Mouse (Mus musculus) R1 (cell line): ENCODE measurements at regions not wholly inside any gene's neighbourhood (a gene's known extent, or its start where the extent isn't known, plus 50 kb on each side); places are given as distances from the start of the nearest gene placed in this dataset.
A peak's percentile ranks its signal among the peaks of the same experiment; 100 is the strongest.

Source experiments
- DNase-seq: peaks from one replicate; pipeline ENCODE4 v3.0.0-alpha.2; 2018; ENCODE audit warnings: low read depth, low spot score

DNA sequence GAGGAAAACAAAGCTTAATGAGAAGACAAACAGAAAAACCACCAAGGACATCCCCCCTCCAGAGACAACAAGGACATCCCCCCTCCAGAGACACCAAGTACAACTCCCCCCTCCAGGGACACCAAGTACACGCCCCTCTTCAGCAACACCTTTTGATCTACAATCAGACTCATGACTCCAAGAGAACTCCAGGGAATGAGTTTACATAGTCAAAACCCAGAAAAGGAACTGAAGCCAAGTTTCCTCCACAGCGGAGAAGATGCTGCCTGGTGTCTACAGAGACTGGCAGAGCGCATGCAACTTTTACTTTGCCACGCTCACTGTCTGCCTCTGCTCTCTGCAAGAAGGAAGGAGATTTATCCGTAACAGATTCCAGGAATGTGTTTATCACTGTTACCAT lies 185.7 kb upstream of the Id4 start:
- no peak for DNase-seq

DNA sequence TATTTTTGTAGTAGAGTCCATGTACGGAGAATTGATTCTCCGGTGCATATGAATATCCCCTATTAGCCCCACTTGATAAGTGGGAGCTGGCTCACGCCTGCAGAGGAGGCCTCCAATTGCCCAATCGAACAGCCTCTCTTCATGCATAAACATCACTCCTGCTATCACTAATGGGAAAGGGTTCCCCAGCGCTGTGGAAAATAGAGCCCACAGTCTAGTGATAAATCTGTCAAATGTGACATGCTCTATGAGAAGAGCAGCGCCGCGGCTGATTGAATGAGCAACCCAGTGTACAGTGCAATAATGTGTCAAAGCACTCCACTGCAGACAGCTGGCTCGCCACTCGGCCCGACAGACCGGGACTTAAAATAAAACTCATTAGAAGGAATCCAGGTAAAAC lies 182.8 kb upstream of the Id4 start:
- DNase-seq = no peak

DNA sequence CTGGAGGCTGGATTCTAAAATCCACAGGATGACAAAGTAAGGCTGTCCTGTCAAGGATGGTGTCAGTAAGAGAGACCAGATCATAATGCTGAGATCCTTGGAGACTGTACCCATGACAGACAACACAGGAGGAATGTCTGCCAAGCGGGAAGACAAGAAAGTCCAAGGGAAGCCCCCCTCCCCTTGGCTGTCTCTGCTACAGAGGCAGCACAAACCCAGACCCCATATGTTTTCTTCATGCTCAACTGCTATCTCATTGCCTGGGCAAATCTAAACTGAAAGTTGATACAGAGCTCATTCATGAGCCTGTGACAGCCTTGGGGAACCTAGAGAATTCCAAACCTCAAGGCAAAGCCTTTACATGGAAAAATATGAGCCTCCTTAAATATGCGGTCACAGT lies 177.7 kb upstream of the Id4 start:
- DNase-seq = no peak

DNA sequence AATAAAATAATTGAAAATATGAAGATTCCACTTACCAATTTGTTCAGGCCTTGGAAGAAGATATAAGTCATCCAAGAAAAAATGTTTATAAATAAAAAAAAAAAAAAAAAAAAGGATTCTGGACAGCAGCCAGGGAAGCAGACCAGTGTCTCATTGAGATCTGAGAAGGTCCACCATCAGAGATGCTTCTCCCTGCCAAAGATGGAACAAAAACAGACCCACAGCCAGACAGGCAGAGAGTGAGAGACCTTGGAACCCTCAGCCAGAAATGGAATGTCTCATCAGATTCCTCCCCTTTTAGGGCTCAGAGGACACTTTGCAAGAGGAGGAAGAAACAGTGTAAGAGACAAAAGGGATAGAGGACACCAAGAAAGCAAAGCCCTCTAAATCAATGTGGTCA lies 177.2 kb upstream of the Id4 start:
- no peak for DNase-seq

DNA sequence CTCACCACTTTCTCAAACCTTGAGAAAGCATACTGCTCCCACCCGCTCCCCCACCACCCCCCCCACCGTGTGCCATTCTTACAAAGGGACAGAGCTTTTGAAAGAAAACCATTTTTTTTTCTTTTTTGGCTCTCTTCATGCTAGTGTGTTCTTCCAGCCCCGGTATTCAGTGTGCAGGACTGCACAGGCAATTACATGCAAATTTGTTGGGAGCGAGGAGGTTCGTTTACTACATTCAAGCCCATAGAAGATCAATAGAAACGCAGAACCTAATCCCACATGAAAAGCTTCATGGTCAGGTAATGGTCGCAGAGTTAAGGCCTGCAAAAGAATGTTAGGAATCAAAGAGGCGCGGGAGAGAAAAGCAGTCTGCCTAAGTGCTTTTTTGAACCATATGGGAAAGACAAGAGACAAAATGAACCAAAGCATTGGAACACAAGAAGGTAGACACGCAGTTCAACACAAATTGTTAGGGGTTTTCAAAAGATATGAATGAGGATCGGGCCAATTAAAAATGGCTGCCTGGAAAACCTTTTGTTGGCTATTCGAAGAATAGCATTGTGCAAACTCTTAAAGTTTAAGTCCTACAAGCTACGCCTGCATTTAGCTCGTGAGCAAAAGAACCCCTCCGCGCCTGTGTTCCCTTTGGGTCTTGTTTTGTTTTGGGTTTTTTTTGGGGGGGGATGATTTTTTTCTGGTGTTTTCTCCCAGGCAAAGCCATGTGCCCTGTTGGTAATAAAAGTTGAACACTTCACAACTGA lies 166.6 kb upstream of the Id4 start:
- DNase-seq = no peak

DNA sequence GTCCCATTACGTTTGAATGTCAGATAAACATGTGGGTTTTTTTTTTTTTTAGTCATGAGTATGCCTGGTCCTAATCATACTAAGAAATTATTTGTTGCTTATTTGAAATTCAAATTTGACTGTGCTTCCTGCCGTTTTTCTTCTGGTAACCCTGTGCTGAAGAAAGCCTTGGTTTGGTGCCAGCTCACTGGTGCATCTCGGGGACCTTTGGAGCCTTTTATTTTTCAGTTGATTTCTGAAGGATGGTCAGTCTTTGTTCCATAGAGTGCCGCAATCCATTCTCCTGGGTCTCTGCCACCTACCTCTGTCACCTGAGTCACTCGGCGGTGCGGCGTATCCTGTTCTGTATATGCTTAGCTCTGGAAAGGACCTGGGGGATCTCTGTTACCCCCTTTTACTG lies 158.9 kb upstream of the Id4 start:
- DNase-seq = no peak

DNA sequence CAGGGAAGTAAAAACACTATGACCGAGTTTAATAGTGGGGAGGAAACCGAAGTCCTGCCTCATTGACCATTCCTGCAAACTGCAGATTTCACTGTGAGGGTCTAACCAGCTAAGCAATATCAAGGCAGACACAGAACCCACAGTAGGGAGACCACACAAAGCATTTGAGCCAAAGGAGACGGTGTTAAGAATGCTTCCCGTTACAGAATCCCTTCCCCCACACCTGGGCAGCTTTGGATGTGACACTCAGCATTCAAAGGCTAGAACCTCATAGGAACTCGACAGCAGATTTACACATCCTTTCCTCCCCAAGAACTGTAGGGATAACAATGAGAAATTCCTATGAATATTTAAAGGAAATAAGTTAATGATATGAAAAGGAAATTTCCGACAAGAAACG lies 158.5 kb upstream of the Id4 start:
- DNase-seq = no peak

DNA sequence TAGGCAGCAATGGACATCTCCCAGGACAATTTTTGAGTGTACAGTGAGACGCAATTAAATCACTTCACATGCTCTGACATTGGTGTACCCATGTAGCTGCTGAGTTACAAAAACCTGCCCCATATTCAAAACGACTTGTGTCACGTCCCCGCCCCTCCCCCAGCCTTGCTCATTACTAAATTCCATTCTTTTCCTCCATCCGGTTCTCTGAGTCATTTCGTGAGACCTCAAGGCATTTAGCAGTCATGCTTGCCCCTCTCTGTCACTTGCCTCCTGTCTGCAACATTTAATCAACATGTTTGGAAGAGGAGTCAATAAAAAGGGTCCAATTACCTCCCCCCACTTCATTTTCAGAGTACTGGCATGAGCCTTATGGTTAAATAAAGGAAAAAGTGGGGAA lies 156.3 kb upstream of the Id4 start:
- DNase-seq = no peak

DNA sequence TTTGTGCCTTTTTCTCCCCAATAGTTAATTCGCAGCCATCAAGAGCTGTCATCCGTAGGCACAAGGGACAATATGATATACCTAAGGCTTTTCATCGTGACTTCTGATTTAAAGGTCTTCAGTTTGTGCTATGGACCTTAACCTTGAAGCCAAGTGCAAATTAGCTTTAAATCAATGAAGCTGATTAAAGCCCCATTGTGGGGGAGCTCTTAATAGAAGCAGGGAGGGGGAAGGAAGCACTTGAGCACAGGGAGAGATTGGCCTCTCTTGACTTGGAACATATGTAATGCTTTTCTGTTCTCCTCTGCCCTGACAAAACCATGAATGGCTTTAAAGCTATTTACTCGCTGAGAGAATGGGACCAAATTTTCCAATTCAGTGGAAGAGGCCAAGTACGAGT lies 154.1 kb upstream of the Id4 start:
- no peak for DNase-seq

DNA sequence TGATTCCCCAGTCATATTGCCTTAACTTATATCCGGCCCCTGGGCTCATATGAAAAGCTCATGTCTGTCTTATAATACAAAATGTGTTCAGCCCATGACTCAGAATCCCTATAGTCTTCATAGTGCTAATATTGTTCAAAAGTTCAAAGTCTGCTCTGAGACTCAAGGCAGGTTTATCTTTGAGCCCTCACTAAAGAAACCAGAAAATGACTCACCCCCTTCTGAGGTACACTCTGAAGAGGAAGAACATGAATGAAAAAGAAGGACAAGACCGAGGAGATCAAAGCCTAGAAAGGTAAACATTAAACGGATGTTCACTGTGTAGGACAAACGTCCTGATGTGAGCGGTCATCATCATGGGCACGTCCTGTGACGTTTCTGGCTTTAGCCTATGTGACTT lies 145.1 kb upstream of the Id4 start:
- no peak for DNase-seq

DNA sequence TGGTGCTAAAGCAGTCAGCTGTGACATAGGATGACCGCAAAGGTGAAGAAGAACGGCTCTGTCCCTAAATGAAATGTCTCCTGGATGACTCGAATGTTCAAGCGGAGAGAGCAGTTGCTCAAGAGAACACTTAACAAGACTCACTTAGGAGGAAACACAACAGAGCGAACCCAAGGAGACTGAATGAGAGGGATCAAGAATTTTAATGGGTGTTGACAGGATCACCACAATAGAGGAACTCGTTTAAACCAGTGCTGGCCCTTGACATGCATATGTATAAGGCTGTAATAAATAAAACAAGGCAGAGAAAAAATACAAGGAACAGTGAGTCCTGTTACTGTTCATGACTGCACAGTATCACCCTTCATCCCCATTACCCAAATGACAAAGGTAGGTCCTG lies 134.4 kb upstream of the Id4 start:
- DNase-seq = peak; percentile 22

DNA sequence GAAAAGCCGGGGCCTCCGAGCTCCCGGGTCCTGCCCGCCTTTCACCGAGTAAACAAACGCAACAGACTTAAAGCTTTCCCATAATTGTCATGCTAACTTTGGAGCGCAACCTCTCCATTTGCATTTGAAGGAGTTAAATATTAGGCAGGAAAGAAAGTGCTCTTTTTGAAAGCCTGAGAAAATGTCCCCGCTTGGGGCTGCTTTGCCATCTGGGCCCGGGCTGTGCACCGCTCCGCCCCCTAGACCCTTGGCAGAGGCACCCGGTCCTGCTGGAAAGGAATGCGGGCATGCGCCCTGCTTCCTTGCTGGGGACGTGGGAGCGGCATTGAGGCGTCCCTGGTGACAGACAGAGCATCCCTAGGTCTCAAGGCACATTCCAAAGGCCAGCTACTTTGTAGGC lies 130.3 kb upstream of the Id4 start:
- peak; percentile 94 for DNase-seq

DNA sequence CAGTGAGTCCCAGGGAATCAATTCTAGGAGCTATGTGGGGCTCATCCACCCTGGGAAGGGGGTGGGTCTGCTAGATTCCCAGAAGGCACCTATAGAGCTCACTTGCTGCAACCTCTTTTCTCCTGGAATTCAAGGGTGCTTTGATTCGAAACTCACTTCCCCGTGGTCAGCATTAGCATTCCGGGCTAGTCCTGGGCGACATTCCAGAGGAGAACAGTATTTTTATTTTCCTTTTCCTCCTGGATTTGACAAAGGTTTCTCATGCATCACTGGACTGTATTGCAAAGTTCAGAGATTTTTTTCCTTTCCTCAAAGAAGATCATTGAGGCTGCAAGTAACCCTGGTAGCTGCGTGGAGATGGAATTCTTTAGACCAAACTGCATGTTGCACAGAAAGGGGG lies 129.3 kb upstream of the Id4 start:
- DNase-seq = peak; percentile 37

DNA sequence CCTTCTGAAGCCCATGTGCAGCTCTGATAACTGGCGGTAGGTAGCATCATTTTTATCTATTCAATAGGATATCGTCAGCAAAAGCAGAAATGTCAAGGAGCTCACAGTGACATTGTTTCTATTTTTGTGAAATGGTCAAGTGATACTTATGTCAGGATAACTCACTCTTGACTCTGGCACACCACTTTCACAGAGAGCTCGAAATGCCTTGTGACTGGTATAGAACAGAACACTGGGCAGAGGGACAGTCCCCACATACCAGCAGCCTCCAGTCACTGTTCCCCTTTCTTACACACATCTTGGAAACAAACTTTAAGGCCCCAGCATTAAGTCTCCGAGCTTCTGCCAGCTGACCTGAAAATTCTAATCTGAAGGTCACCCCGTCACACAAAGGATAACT lies 115.1 kb upstream of the Id4 start:
- no peak for DNase-seq

DNA sequence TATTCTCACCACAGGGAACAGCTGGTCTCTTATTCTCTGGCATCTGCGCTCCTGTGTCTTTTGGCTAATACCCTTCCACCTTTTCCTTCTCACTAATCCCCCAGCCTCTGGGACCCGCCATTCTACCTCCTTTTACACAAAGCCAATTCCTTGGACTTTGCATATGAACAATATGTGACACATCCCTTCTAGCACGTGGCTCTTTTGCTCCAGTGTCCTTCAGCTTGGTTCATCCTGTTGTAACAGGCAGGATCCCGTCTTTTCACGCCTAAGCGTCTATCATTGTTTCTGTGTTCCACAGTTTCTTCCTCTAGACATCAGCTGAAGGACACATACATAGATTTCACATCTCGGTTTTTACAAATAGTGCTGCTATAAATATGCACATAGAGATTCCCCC lies 114.0 kb upstream of the Id4 start:
- peak; percentile 63 for DNase-seq

DNA sequence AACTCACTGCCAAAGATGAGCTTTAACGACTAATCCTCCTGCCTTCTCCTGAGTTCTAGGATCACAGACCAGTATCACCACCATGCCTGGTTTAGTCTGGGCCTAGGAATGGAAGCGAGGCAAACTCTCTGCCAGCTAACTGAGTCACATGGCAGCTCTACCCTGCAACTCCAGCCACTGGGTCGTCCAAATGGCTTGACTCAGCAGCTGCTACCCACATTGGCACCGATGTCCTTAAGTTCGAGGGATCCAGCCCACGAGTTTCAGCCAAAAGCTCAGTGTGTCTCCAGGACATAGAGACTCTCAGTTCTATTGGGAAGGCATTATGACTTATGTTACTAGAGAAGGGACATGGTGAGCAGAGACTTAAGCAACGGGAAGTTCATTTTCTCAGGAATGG lies 107.8 kb upstream of the Id4 start:
- DNase-seq = no peak

DNA sequence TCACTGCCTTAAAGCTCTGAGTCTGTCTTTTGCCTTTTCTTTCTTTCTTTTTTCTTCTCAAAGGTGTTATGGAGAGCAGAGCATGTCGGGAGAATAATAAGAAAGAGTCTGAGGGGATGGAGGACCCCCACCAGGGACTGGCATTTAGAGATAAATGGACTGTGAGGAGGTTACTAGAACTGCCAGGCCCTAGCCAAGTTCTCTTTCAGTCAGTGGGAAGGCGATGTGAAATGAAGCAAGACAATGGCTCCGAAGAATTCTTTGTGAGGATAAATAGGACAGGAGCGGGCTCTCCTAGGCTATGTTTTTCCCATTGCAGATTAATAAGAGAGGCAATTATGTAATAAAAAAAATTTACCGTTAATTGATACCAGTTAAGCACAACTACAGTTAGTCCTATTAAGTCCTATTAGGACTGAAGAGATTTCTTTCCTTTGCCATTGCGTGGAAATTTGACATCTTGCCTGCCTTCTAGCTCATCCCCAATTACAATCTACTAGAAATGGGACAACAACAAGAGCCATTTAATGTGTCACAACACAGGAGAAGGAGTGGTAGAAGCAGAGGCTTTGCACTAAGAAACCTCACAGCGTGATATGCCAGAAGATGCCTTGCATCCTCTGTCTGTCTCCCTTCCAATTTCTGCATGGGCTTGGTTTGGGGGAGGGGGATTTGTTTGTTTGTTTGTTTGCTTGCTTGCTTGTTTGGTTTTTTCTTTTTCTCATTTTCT lies 107.2 kb upstream of the Id4 start:
- DNase-seq = no peak

DNA sequence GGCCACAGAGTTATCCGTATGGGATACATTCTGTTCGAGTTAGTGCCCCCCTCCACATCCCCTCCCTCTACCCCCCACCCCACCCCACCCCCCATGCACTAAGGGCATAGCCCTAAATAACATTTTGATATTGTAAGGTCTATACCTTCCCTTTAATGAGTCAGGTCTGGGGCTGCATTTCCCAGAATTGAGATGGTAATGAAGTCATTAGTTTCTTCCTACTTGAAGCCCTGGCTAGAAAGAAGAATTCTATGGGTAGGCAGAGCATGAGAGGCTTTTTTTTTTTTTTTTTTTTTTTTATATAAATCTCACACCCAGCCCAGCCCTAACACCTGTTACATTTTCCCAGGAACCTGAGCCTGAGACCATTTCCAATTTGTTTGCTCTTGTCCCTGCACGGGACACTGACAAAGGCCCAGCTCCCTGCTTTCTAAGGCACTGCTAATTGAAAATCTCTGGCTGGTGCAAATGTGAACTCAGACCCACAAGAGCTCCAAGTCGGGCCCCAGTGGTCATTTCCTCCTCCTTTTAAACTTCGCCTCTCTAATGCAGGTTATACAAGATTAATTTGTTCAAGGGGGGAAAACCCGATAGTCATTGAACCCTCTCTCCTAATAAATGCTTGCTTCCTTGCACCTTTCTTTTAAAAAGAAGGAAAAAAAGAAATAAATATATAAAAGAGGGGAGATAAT lies 106.5 kb upstream of the Id4 start:
- DNase-seq = no peak

DNA sequence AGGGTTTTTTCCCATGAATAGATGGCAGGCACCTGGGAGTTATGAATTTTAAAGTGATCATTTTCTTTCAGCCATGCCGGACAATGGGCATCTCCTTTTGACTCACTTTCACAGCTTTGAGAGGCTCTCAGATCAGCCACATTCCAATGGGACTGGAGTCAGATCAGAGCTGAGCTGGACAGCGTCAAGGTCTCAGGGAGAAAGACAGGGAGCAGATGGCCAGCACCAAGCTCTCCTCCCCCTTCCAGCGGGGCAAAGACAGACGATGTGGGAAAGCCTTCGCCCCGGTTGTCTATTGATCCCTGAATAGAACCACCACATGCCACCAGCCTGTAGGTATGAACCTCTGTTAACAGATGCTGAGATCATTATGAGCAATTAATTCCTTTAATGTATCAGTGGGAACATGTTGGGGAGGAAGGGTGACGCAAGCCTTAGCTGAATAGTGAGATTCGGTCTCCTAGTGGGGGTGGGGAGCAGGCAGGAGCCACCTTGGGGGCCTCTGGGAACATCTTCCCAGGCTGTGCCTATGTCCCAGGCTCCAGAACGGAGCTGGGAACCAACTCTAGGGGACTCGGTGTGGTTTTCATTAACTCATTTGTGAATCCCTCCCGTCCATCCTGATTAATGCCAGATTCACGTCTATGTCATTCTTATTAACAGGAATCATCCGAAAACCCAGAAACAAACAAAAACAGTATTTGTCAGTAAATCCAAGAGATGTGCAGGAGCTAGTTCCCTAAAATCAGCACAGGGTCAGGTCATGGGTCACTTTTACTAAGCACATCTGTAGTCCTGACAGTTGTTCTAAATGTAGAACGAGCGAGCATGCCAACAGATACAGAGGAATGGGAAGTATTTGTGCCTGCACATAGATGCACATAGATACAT lies 101.8 kb upstream of the Id4 start:
- DNase-seq = peak; percentile 71

DNA sequence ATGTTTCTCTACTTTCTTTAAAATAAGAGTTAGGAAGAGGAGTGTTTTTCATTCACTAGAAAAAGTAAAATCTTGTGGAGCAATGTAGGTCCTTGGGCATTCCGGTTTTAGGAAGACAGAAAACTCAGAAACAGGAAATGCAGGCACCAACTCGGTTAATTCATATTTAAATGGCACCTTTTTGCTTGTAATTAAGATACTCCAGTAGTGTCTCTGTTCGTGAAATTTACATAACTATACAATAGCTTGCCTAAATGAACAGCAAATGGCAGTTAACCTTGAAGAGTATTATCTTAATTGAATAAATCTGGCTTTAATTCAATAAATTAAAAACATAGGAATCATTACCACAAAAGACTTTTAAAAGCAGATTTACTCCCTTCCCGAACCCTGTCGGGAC lies 100.9 kb upstream of the Id4 start:
- peak; percentile 46 for DNase-seq

DNA sequence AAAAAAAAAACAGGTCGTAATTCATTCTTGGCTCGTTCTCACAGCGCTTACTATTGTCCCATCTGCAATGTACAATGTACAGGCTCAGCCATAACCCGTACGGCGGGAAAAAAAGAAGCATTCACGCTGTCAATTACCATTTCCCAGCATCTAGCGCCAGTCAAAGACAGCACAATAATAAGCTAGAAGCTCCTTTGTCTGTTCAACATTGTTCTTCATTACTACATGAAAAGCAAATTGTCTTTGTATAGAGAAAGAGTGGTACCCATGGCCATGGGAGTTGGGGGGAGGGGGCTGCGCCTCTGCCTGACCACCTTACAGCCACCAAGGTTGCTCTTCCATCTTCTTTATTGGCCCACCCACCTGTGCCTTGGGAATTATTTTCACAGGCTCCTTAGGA lies 99.7 kb upstream of the Id4 start:
- DNase-seq = no peak

DNA sequence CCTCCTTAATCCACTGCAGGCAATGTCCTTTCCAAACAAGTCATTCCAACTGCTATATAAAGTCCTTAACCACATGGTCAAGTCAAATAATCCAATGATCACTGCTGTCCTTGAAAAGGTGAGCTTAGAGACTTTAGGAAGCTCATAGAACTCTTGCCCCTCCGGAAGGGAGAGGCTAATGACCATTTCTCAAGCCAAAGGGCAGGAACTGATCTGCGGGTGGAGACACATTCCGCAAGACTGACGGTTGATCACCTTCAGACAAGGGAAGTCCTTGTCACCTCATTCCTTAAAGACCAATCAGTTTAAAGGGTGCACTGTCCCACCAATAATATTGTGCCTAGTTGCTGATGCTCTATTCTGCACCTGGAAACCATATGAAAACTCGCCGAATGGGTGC lies 96.4 kb upstream of the Id4 start:
- peak; percentile 72 for DNase-seq
